Mouse (Mus musculus) forebrain, embryonic 14.5 days (tissue): ENCODE measurements around the gene Rtn2. TPM values are rescaled to one million over a fixed set of nuclear protein-coding genes. Genes with fewer than 3 reads are reported as not detected.

ENCODE experiments used
- ATAC-seq: fragments of 200-750 bp; cut with Nextera tagmentation; 2 replicates; pipeline ENCODE4 v1.8.0; 2017; ENCODE audit warnings: mild to moderate bottlenecking, moderate library complexity
- DNase-seq: peaks from one replicate; pipeline ENCODE4 v3.0.0-alpha.2; 2015; ENCODE audit warnings: low spot score
- H3K27ac ChIP-seq: fragments of 300-500 bp; sonication (generic); 2 replicates; pipeline ENCODE4 v1.5.1; 2014; ENCODE audit warnings: low read depth, mild to moderate bottlenecking, control low read depth, low read length, moderate library complexity
- H3K27me3 ChIP-seq: fragments of 300-500 bp; sonication (generic); replicated peaks from 2 replicates; pipeline ENCODE4 v1.6.1; 2014; ENCODE audit warnings: low read length, control low read depth, mixed read lengths; ENCODE audit not compliant: control insufficient read depth, insufficient read depth
- H3K36me3 ChIP-seq: fragments of 300-500 bp; sonication (generic); 2 replicates; pipeline ENCODE4 v1.6.1; 2014; ENCODE audit warnings: low read length, control low read depth; ENCODE audit not compliant: control insufficient read depth, insufficient read depth
- H3K4me1 ChIP-seq: fragments of 300-500 bp; sonication (generic); 2 replicates; pipeline ENCODE4 v1.6.1; 2014; ENCODE audit warnings: antibody characterized with exemption, low read length, control low read depth; ENCODE audit not compliant: control insufficient read depth, insufficient read depth
- H3K4me2 ChIP-seq: fragments of 300-500 bp; sonication (generic); 2 replicates; pipeline ENCODE4 v1.6.1; 2014; ENCODE audit warnings: mild to moderate bottlenecking, control low read depth, low read length
- H3K4me3 ChIP-seq: fragments of 300-500 bp; sonication (generic); 2 replicates; pipeline ENCODE4 v1.5.1; 2014; ENCODE audit warnings: low read depth, low read length, control low read depth
- H3K9ac ChIP-seq: fragments of 300-500 bp; sonication (generic); 2 replicates; pipeline ENCODE4 v1.6.1; 2014; ENCODE audit warnings: mild to moderate bottlenecking, low read length, control low read depth, moderate library complexity
- H3K9me3 ChIP-seq: fragments of 300-500 bp; sonication (generic); replicated peaks from 2 replicates; pipeline ENCODE4 v1.6.1; 2016; ENCODE audit warnings: low read length, control low read depth, mixed read lengths; ENCODE audit not compliant: control insufficient read depth
- WGBS: fragments of 180-500 bp; shearing (Covaris S2); extraction: QIAGEN DNeasy Blood & Tissue Kit; methylation state at CpG from one replicate; pipeline ENCODE4 v1.1.7; 2014; 5-methylcytosine and 5-hydroxymethylcytosine counted together
- polyA plus RNA-seq: library from polyadenylated mRNA; unstranded; fragments of >200 nt; fragmentation: Nextera tagmentation; extraction: Ambion mirVana; gene quantifications from 2 replicates; pipeline ENCODE4 v1.2.1, GENCODE M21; 2014

Rtn2 gene
- polyA plus RNA-seq, 1 experiment from 2014 or later, result 102 TPM

GRCm38 (mm10) chr7:19243858-19244257 lies 38.6 kb upstream of the Rtn2 start:
- H3K9me3 ChIP-seq, result no peaks in the 10 kb centered on the region
- no peaks in the 10 kb centered on the region for H3K4me1 ChIP-seq
- H3K36me3 ChIP-seq, result peaks cover 21% of the 10 kb centered on the region
- 56% methylated on average over 5 of the region's 5 CpGs for WGBS
- no peak overlapping the region for H3K4me2 ChIP-seq
- H3K4me3 ChIP-seq, result no peak overlapping the region
- no peak overlapping the region for H3K27ac ChIP-seq
- H3K27me3 ChIP-seq, result no peaks in the 10 kb centered on the region
- H3K9ac ChIP-seq, result no peak overlapping the region; the same call in 1 of the 2 replicates
- ATAC-seq (no peak), DNase-seq (peak; percentile 23)

GRCm38 (mm10) chr7:19245083-19245482 lies 37.3 kb upstream of the Rtn2 start:
- Histone ChIP-seq H3K4me3 (no peak overlapping the region), H3K27me3 (no peaks in the 10 kb centered on the region), H3K27ac (no peak overlapping the region), H3K9me3 (no peaks in the 10 kb centered on the region), H3K4me2 (no peak overlapping the region), H3K36me3 (peaks cover 21% of the 10 kb centered on the region), H3K9ac (no peak overlapping the region), H3K4me1 (no peaks in the 10 kb centered on the region)
- DNase-seq, result no peak
- 89% methylated on average over 3 of the region's 3 CpGs for WGBS
- no peak for ATAC-seq

DNA sequence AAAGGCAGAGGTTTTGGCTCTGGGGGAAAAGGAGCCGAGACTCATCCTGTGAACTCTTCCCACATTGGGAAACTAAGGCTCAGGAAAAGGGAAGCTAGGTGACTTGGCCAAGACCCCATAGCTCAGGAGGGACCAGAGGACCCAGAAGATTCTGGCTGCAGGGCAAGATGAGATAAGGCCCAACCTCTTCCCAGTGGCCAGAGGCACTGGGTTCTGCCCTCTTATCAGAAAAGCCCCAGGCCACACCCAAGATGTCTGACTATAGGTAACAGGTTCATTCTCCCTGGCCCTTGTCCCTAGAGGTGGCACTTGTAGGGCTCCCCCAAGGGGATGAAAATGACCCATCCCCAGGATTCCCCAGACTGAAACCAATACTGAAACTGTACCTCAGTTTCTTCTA lies 35.6 kb upstream of the Rtn2 start:
- WGBS, result 85% methylated on average over 1 of the region's 1 CpGs
- no peak overlapping the region for H3K4me2 ChIP-seq
- no peak overlapping the region for H3K4me3 ChIP-seq
- H3K9ac ChIP-seq, result no peak overlapping the region
- no peaks in the 10 kb centered on the region for H3K27me3 ChIP-seq
- no peak for DNase-seq
- peaks cover 18% of the 10 kb centered on the region for H3K36me3 ChIP-seq
- H3K27ac ChIP-seq, result no peak overlapping the region
- H3K9me3 ChIP-seq, result no peaks in the 10 kb centered on the region
- ATAC-seq, result no peak
- H3K4me1 ChIP-seq, result no peaks in the 10 kb centered on the region

GRCm38 (mm10) chr7:19247511-19247910 lies 34.9 kb upstream of the Rtn2 start:
- Histone ChIP-seq H3K27me3 (no peaks in the 10 kb centered on the region), H3K4me2 (no peak overlapping the region), H3K27ac (no peak overlapping the region), H3K4me1 (no peaks in the 10 kb centered on the region), H3K9me3 (no peaks in the 10 kb centered on the region), H3K4me3 (no peak overlapping the region), H3K9ac (no peak overlapping the region), H3K36me3 (peaks cover 18% of the 10 kb centered on the region)
- WGBS, result 94% methylated on average over 2 of the region's 2 CpGs
- no peak for ATAC-seq
- DNase-seq, result no peak

GRCm38 (mm10) chr7:19252078-19252477 lies 30.3 kb upstream of the Rtn2 start:
- Histone ChIP-seq H3K27me3 (no peaks in the 10 kb centered on the region), H3K4me1 (no peaks in the 10 kb centered on the region), H3K4me3 (no peak overlapping the region), H3K9ac (no peak overlapping the region), H3K27ac (no peak overlapping the region), H3K9me3 (no peaks in the 10 kb centered on the region), H3K4me2 (no peak overlapping the region), H3K36me3 (peaks cover 15% of the 10 kb centered on the region; the same call in 1 of the 2 replicates)
- DNase-seq (no peak), ATAC-seq (no peak)
- WGBS, result 88% methylated on average over 4 of the region's 4 CpGs

DNA sequence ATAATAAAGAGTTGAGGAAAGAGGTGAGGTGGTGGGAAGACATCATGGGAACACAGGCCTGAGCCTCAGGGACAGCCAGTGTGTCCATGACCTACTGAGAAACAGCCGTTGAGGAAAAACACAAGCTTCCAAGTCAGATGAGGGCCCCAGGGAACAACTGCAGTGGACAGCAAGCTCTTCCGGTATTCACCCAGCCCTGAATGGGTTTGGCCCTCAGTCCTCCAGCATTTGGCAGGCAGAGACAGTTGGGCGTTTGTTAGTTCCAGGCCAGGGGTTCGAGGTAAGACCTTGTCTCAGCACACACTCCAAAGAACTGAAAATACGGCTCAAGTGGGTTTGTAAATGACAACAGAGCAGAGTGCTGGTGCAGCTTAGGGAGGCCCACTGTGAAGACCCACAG lies 29.0 kb upstream of the Rtn2 start:
- H3K36me3 ChIP-seq, result peaks cover 24% of the 10 kb centered on the region
- H3K4me3 ChIP-seq, result no peak overlapping the region
- DNase-seq (no peak), ATAC-seq (no peak)
- H3K27ac ChIP-seq, result no peak overlapping the region
- H3K9me3 ChIP-seq, result no peaks in the 10 kb centered on the region
- no peaks in the 10 kb centered on the region for H3K27me3 ChIP-seq
- H3K9ac ChIP-seq, result no peak overlapping the region
- H3K4me1 ChIP-seq, result no peaks in the 10 kb centered on the region
- WGBS, result 81% methylated on average over 5 of the region's 5 CpGs
- no peak overlapping the region for H3K4me2 ChIP-seq

DNA sequence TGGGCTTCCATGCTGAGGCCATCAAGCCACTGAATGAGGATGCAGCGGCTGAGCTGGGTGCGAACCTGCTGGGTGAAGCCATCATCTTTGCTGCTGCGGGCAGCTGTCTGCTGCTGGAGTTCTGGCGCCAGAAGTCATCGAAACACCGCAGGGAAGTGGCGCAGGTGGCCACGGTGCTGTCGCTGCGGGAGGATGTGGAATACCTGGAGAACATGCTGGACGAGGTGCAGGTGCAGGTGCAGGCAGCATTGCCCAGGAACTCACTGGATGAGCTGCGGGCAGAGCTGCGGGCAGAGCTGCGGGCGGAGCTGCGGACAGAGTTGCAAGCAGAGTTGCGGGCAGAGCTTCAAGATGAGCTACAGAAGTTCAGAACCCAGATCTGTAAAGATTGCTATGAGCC lies 27.0 kb upstream of the Rtn2 start:
- 88% methylated on average over 17 of the region's 17 CpGs for WGBS
- no peak overlapping the region for H3K4me2 ChIP-seq
- H3K9me3 ChIP-seq, result no peaks in the 10 kb centered on the region
- H3K27me3 ChIP-seq, result no peaks in the 10 kb centered on the region
- no peaks in the 10 kb centered on the region for H3K4me1 ChIP-seq
- peaks cover 43% of the 10 kb centered on the region for H3K36me3 ChIP-seq
- no peak overlapping the region for H3K27ac ChIP-seq
- H3K9ac ChIP-seq, result no peak overlapping the region
- H3K4me3 ChIP-seq, result no peak overlapping the region
- ATAC-seq, result no peak
- DNase-seq, result no peak

DNA sequence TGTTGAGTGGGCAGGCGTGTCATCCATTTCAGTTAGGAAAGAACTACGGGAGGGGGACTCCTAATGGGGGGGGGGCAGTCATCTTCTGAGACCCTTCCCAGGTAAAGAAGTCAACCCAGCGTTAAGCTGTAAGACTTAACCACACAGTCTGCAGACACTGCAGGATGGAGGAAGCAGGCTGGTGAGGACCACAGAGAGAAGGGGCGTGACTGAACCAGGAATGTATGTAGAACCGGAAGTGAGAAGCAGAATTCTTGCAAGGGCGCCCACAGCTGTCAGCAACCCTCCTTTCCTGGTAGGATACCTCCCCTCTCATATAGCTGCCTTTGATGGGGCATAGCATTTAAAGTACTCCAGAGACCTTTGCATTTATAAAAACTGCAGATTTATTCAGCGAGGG lies 25.9 kb upstream of the Rtn2 start:
- Histone ChIP-seq H3K4me3 (no peak overlapping the region), H3K36me3 (peaks cover 53% of the 10 kb centered on the region), H3K27ac (no peak overlapping the region), H3K27me3 (no peaks in the 10 kb centered on the region), H3K9ac (no peak overlapping the region), H3K9me3 (no peaks in the 10 kb centered on the region), H3K4me1 (no peaks in the 10 kb centered on the region), H3K4me2 (no peak overlapping the region)
- ATAC-seq (no peak), DNase-seq (no peak)
- 93% methylated on average over 7 of the region's 7 CpGs for WGBS

GRCm38 (mm10) chr7:19257390-19258022 lies 24.9 kb upstream of the Rtn2 start:
- 31% methylated on average over 11 of the region's 11 CpGs for WGBS
- DNase-seq (peak; percentile 72), ATAC-seq (peak; percentile 83)
- Histone ChIP-seq H3K27me3 (no peaks in the 10 kb centered on the region), H3K9ac (no peak overlapping the region), H3K36me3 (peaks cover 61% of the 10 kb centered on the region), H3K4me2 (no peak overlapping the region), H3K27ac (no peak overlapping the region), H3K9me3 (no peaks in the 10 kb centered on the region), H3K4me1 (no peaks in the 10 kb centered on the region), H3K4me3 (no peak overlapping the region)
